Mouse (Mus musculus): ENCODE measurements around the gene Gmip.

The Gmip gene

GRCm38 (mm10) chr8:69861251-69861650 is 52.8 kb downstream of the Gmip start:
- no peak for DNase-seq (ENCODE audit: low read depth, low spot score)

- DNase-seq (ENCODE audit: low read depth, low spot score): no peak
Observed at GRCm38 (mm10) chr8:69863387-69864020, 55.0 kb downstream of the Gmip start.

- DNase-seq (ENCODE audit: low read depth, low spot score): no peak
Observed at GRCm38 (mm10) chr8:69864180-69864579, 55.7 kb downstream of the Gmip start.

- DNase-seq (ENCODE audit: low read depth, low spot score): no peak
Observed at GRCm38 (mm10) chr8:69867696-69868326, 59.3 kb downstream of the Gmip start.

GRCm38 (mm10) chr8:69870003-69870765 is 61.7 kb downstream of the Gmip start:
- DNase-seq (ENCODE audit: low read depth, low spot score): no peak

- no peak for DNase-seq (ENCODE audit: low read depth, low spot score)
Observed at GRCm38 (mm10) chr8:69870907-69871306, 62.4 kb downstream of the Gmip start.

All from embryo, embryonic 11.5 days (tissue).